Mouse (Mus musculus): ENCODE results near the gene Kcnab1. TPM values are rescaled to one million over a fixed set of nuclear protein-coding genes. Genes with fewer than 3 reads are reported as not detected.
A peak's percentile ranks its signal among the peaks of the same experiment; 100 is the strongest.

Kcnab1 gene
- total RNA-seq, 2 experiments from 2014 or later, result 25.8 to 29.1 TPM

DNA sequence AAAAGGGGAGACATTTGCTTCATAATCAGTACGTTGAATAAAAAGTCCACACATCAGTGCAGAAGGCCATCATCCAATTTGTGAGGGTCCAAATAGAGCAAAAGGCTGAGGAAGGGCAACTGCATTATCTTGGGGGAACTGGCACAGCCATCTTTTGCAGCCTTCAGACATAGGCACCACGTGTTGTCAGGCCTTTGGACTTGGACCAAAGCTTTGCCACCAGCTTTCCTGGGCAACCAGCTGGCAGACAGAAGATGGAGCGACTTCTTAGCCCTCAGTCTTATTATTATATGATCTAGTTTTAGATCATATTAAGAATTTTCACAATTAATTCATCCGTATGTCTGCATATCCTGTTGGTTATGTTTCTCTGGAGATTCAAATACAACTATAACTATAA lies 296.6 kb downstream of the Kcnab1 start:
- intact Hi-C loops (cut with DNase I), result no loop called here
- DNase-seq, result peak; percentile 26

DNA sequence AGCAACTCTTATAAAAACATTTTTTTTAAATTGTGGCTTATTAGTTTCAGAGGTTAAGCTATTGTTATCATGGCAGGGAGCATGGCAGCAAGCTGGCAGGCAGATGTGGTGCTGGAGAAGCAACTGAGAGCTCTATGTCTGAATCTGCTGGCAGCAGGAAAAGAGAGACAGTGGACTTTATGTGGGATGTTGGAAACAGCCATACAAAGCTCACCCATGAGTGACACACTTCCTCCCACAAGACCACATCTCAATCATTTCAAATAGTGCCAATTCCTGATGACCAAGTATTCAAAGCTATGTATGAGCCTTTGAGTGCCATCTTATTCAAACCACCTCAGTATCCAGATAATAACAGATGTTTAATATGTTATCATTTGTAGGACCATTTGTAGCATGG lies 298.7 kb downstream of the Kcnab1 start:
- no peak for DNase-seq
- intact Hi-C loops (cut with DNase I), result no loop called here

DNA sequence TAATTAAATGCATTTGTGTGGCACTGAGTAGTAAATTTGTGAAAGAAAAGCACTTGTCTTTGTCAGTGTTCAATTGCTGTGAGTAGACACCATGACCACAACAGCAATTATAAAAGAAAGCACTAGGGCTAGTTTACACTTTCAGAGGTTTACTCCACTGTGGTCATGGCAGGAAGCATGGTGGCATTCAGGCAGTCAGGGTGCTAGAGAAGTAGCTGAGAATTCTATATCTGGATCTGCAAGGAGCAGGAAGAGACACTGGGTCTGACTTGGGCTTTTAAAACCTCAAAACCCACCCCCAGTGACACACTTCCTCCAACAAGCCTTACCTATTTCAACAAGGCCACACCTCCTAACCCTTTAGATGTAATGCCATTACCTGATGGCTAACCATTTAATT lies 307.4 kb downstream of the Kcnab1 start:
- DNase-seq, result no peak
- intact Hi-C loops (cut with DNase I), result no loop called here

DNA sequence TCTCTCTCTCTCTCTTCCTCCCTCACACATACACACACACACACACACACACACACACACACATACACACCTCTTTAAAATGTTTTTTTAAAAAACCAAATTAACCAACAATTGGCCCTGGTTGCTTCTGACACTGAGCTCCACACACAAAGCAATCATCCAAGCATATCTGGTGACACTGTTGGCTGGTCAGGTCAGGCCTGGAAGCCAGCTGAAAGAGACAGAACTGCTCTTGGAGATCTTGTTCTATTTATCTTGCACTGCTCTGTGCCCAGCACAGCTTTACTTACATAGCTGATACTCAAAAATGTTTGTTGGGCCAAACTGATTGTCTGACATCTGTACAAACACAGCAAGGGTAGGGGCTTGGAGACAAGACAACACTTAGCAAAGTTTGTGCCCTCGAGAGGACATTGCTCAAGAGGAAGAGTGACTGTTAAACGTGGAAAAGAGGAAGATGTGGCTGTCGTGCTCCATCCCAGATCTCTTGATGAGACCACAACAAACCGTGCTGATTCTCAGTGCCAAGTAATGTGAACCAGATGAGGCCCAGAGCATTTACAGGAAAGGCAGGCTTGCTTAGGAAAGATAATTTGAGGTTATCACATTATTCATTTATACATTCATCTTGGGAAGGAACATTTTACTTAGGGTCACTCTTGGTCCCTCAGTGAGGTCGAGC lies 308.9 kb downstream of the Kcnab1 start:
- intact Hi-C loops (cut with DNase I), result no loop called here
- no peak for DNase-seq

DNA sequence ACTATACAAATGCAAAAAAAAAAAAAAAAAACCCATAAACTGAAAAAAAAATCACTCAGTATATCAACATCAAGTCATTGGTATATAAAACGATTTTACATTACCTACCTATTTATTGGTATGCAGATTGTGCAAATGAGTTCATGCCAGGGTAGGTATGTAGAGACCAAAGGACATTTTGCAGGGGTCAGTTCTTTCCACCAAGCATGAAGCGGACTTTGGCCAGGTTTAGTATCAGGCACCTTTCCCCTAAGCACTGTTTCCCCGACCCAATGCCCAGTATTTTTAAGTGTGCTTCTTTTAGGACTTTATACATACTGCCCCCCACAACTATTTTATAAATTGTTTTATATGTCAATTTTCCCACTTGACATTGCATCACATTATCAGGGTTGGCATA lies 310.5 kb downstream of the Kcnab1 start:
- DNase-seq, result no peak
- intact Hi-C loops (cut with DNase I), result no loop called here
